Mouse (Mus musculus) heart, embryonic 10.5 days (tissue): Measurements from ENCODE around the gene Appl2. TPM values are rescaled to one million over a fixed set of nuclear protein-coding genes. Genes with fewer than 3 reads are reported as not detected.

Experiments
- DNase-seq: peaks from one replicate; pipeline ENCODE4 v3.0.0-alpha.2; 2017; ENCODE audit warnings: low spot score
- H3K27ac ChIP-seq: fragments of 300-500 bp; sonication (generic); 2 replicates; pipeline ENCODE4 v1.5.1; 2016; ENCODE audit warnings: mild to moderate bottlenecking
- H3K27me3 ChIP-seq: fragments of 300-500 bp; sonication (generic); 2 replicates; pipeline ENCODE4 v1.6.1; 2016; ENCODE audit warnings: mild to moderate bottlenecking; ENCODE audit not compliant: poor library complexity, insufficient read depth, severe bottlenecking
- H3K36me3 ChIP-seq: fragments of 300-500 bp; sonication (generic); 2 replicates; pipeline ENCODE4 v1.6.1; 2016; ENCODE audit warnings: mild to moderate bottlenecking, moderate library complexity
- H3K4me1 ChIP-seq: fragments of 300-500 bp; sonication (generic); 2 replicates; pipeline ENCODE4 v1.6.1; 2016; ENCODE audit warnings: mild to moderate bottlenecking
- H3K4me3 ChIP-seq: fragments of 300-500 bp; sonication (generic); 2 replicates; pipeline ENCODE4 v1.5.1; 2016; ENCODE audit warnings: mild to moderate bottlenecking, moderate library complexity
- H3K9me3 ChIP-seq: fragments of 300-500 bp; sonication (generic); 2 replicates; pipeline ENCODE4 v1.6.1; 2016; ENCODE audit warnings: mild to moderate bottlenecking, moderate library complexity
- WGBS: fragments of 180-500 bp; shearing (Covaris S2); methylation state at CpG from one replicate; pipeline ENCODE4 v1.1.7; 2016; 5-methylcytosine and 5-hydroxymethylcytosine counted together
- polyA plus RNA-seq: library from polyadenylated mRNA; unstranded; fragments of >200 nt; fragmentation: Nextera tagmentation; extraction: Ambion mirVana; gene quantifications from 2 replicates; pipeline ENCODE4 v1.2.1, GENCODE M21; 2016

Gene Appl2
- polyA plus RNA-seq, 1 experiment from 2014 or later: 34.0 TPM

GRCm38 (mm10) chr10:83645716-83645990 is 2.9 kb downstream of the Appl2 start:
- WGBS: 90% methylated on average over 3 of the region's 3 CpGs
- peak overlapping the region; percentile 87 for H3K27ac ChIP-seq

GRCm38 (mm10) chr10:83644865-83645715 is 3.4 kb downstream of the Appl2 start:
- H3K4me3 ChIP-seq: peak overlapping the region; percentile 32; the same call in 1 of the 2 replicates
- peak; percentile 94 for DNase-seq
- H3K4me1 ChIP-seq: peaks cover 65% of the 10 kb centered on the region
- WGBS: 46% methylated on average over 16 of the region's 16 CpGs
- H3K36me3 ChIP-seq: 0 out of 2 replicates have a peak, but pooled peaks cover 2% of the 10 kb centered on the region
- H3K9me3 ChIP-seq: no peaks in the 10 kb centered on the region
- H3K27me3 ChIP-seq: no peaks in the 10 kb centered on the region
- H3K27ac ChIP-seq: peak overlapping the region; percentile 87

More at GRCm38 (mm10) chr10:83645716-83645990, 2.9 kb downstream of the Appl2 start:
- H3K36me3 ChIP-seq: 0 out of 2 replicates have a peak, but pooled peaks cover 2% of the 10 kb centered on the region
- no peaks in the 10 kb centered on the region for H3K27me3 ChIP-seq
- DNase-seq: no peak
- H3K4me3 ChIP-seq: no peak overlapping the region
- peaks cover 65% of the 10 kb centered on the region for H3K4me1 ChIP-seq
- no peaks in the 10 kb centered on the region for H3K9me3 ChIP-seq

- peak overlapping the region; percentile 87; the same call in 1 of the 2 replicates for H3K27ac ChIP-seq
- no peaks in the 10 kb centered on the region for H3K9me3 ChIP-seq
- peaks cover 63% of the 10 kb centered on the region for H3K4me1 ChIP-seq
- no peaks in the 10 kb centered on the region for H3K27me3 ChIP-seq
- peak overlapping the region; percentile 32; the same call in 1 of the 2 replicates for H3K4me3 ChIP-seq
- H3K36me3 ChIP-seq: peaks cover 3% of the 10 kb centered on the region; the same call in 1 of the 2 replicates
- no peak for DNase-seq
- 78% methylated on average over 8 of the region's 8 CpGs for WGBS
These were observed 4.4 kb downstream of the Appl2 start for GRCm38 (mm10) chr10:83644167-83644566.

GRCm38 (mm10) chr10:83641641-83642040 is 6.9 kb downstream of the Appl2 start:
- peaks cover 52% of the 10 kb centered on the region for H3K4me1 ChIP-seq
- DNase-seq: no peak
- WGBS: 73% methylated on average over 3 of the region's 3 CpGs
- H3K9me3 ChIP-seq: no peaks in the 10 kb centered on the region
- H3K4me3 ChIP-seq: no peak overlapping the region
- no peaks in the 10 kb centered on the region for H3K27me3 ChIP-seq
- 0 out of 2 replicates have a peak overlapping the region, but pooled peaks have one; percentile 16 for H3K27ac ChIP-seq
- H3K36me3 ChIP-seq: peaks cover 5% of the 10 kb centered on the region; the same call in 1 of the 2 replicates

GRCm38 (mm10) chr10:83639881-83640386 is 8.6 kb downstream of the Appl2 start:
- H3K27ac ChIP-seq: no peak overlapping the region
- no peaks in the 10 kb centered on the region for H3K9me3 ChIP-seq
- H3K4me3 ChIP-seq: no peak overlapping the region
- no peak for DNase-seq
- 89% methylated on average over 10 of the region's 10 CpGs for WGBS
- H3K4me1 ChIP-seq: peaks cover 48% of the 10 kb centered on the region
- peaks cover 5% of the 10 kb centered on the region; the same call in 1 of the 2 replicates for H3K36me3 ChIP-seq
- no peaks in the 10 kb centered on the region for H3K27me3 ChIP-seq

- Histone ChIP-seq H3K9me3 (no peaks in the 10 kb centered on the region), H3K27me3 (no peaks in the 10 kb centered on the region), H3K4me3 (no peak overlapping the region), H3K36me3 (peaks cover 10% of the 10 kb centered on the region), H3K27ac (peak overlapping the region; percentile 67; the same call in 1 of the 2 replicates), H3K4me1 (peaks cover 43% of the 10 kb centered on the region)
- peak; percentile 87 for DNase-seq
- 20% methylated on average over 6 of the region's 6 CpGs for WGBS
These were observed 11.2 kb downstream of the Appl2 start for GRCm38 (mm10) chr10:83637295-83637694.

- no peak for DNase-seq
- Histone ChIP-seq H3K4me1 (peaks cover 47% of the 10 kb centered on the region), H3K9me3 (no peaks in the 10 kb centered on the region), H3K36me3 (peaks cover 16% of the 10 kb centered on the region), H3K4me3 (no peak overlapping the region), H3K27ac (peak overlapping the region; percentile 62; the same call in 1 of the 2 replicates), H3K27me3 (no peaks in the 10 kb centered on the region)
- 89% methylated on average over 2 of the region's 2 CpGs for WGBS
These were observed 12.3 kb downstream of the Appl2 start for GRCm38 (mm10) chr10:83636191-83636590.

- whole genome bisulfite sequencing: 33% methylated on average over 5 of the region's 5 CpGs
- H3K4me1 ChIP-seq: peaks cover 52% of the 10 kb centered on the region
- DNase-seq: no peak
- H3K36me3 ChIP-seq: peaks cover 17% of the 10 kb centered on the region
- H3K4me3 ChIP-seq: no peak overlapping the region
- no peak overlapping the region for H3K27ac ChIP-seq
- H3K27me3 ChIP-seq: no peaks in the 10 kb centered on the region
- no peaks in the 10 kb centered on the region for H3K9me3 ChIP-seq
These were observed 14.1 kb downstream of the Appl2 start for GRCm38 (mm10) chr10:83634461-83634860.

GRCm38 (mm10) chr10:83632806-83633374 is 15.6 kb downstream of the Appl2 start:
- DNase-seq: no peak
- WGBS: 87% methylated on average over 7 of the region's 7 CpGs
- H3K27ac ChIP-seq: no peak overlapping the region

GRCm38 (mm10) chr10:83631775-83632174 is 16.8 kb downstream of the Appl2 start:
- no peaks in the 10 kb centered on the region for H3K27me3 ChIP-seq
- no peak for DNase-seq
- 80% methylated on average over 10 of the region's 10 CpGs for WGBS

More at GRCm38 (mm10) chr10:83632806-83633374, 15.6 kb downstream of the Appl2 start:
- Histone ChIP-seq H3K9me3 (no peaks in the 10 kb centered on the region), H3K4me3 (no peak overlapping the region), H3K36me3 (peaks cover 27% of the 10 kb centered on the region), H3K27me3 (no peaks in the 10 kb centered on the region), H3K4me1 (peaks cover 63% of the 10 kb centered on the region)

GRCm38 (mm10) chr10:83630899-83631298 is 17.6 kb downstream of the Appl2 start:
- WGBS: 58% methylated on average over 3 of the region's 3 CpGs
- H3K36me3 ChIP-seq: peaks cover 42% of the 10 kb centered on the region
- peaks cover 55% of the 10 kb centered on the region for H3K4me1 ChIP-seq

More at GRCm38 (mm10) chr10:83631775-83632174, 16.8 kb downstream of the Appl2 start:
- Histone ChIP-seq H3K4me1 (peaks cover 58% of the 10 kb centered on the region), H3K4me3 (no peak overlapping the region), H3K36me3 (peaks cover 37% of the 10 kb centered on the region), H3K27ac (no peak overlapping the region; the same call in 1 of the 2 replicates), H3K9me3 (no peaks in the 10 kb centered on the region)

GRCm38 (mm10) chr10:83629878-83630277 is 18.7 kb downstream of the Appl2 start:
- Histone ChIP-seq H3K9me3 (no peaks in the 10 kb centered on the region), H3K4me3 (no peak overlapping the region), H3K4me1 (peaks cover 45% of the 10 kb centered on the region), H3K36me3 (peaks cover 51% of the 10 kb centered on the region), H3K27ac (no peak overlapping the region), H3K27me3 (no peaks in the 10 kb centered on the region)
- 91% methylated on average over 5 of the region's 5 CpGs for WGBS
- no peak for DNase-seq

More at GRCm38 (mm10) chr10:83630899-83631298, 17.6 kb downstream of the Appl2 start:
- Histone ChIP-seq H3K27me3 (no peaks in the 10 kb centered on the region), H3K9me3 (no peaks in the 10 kb centered on the region), H3K4me3 (no peak overlapping the region), H3K27ac (no peak overlapping the region)
- DNase-seq: no peak
